Mouse (Mus musculus): Measurements from ENCODE around the gene Nup210.

DNA sequence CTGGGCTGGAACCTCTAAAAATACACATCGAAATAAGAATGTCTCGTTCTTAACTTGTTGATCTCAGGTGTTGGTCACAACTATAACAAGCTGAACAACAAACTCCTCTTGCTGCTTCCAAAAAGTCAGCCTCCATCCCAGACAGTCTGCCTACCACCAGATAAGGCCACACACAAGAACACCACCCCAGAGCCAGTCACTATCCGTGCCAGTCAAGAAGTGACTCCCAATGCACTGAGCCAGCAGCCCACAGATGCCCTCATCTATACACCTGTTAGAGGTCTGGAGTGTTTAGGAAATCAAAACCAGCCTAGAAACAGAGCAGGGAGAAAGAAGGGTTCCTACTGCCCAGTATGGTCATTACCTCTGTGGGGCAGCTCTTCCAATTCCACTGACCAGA is 18.8 kb downstream of the Nup210 start:
- no peak for TF ChIP-seq CTCF (IDR thresholded peaks at IDR 0.05; ENCODE audit: borderline replicate concordance, insufficient read depth, low read length)
- TF ChIP-seq POLR2A (IDR thresholded peaks at IDR 0.05; ENCODE audit: low read depth, low read length) = no peak
